Mouse (Mus musculus) C2C12 (cell line): ENCODE data around the gene Vmn1r193.
"Not testable (repeated sequence)": the region's sequence is repeated elsewhere in the genome, so short reads cannot be mapped to it uniquely, and the experiment has no call there.

Source experiments
- CTCF ChIP-seq: IDR thresholded peaks from one replicate; pipeline ENCODE4 v1.5.1; 2011; ENCODE audit not compliant: control insufficient read depth, insufficient read depth, insufficient read length
- MAX ChIP-seq: IDR thresholded peaks from one replicate; pipeline ENCODE4 v1.6.1; 2011; ENCODE audit warnings: mild to moderate bottlenecking, control low read depth
- USF1 ChIP-seq: IDR thresholded peaks from one replicate; pipeline ENCODE4 v1.6.1; 2011; ENCODE audit warnings: low read depth, mild to moderate bottlenecking, control low read depth, moderate library complexity

DNA sequence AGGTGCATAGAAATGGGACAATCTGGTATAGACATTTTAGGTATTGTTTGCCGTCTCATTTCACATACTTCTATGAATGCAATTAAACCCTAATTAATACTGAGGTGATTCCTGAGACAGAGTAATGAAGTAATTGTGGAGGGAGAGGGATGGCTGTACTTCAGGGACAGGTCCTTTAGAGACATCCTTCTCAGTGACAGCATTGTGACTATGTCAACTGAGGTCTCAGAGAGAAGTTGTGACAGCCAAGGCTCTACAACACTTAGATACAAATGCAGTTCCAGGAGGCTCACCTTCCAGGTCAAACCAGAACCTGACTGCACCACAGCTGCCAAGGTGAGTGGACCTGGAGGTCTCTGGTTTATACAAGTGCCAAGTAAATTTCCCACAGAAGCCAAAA, 47.3 kb upstream of the Vmn1r193 start, which contains the start of gene Vmn1r195:
- TF ChIP-seq CTCF, MAX, USF1: not testable (repeated sequence)
